Mouse (Mus musculus): ENCODE results near the gene Gzmc. TPM values are rescaled to one million over a fixed set of nuclear protein-coding genes. Genes with fewer than 3 reads are reported as not detected.

The Gzmc gene
- polyA plus RNA-seq, 2 experiments: not detected

- no peak overlapping the region for H3K4me3 ChIP-seq (replicated peaks; ENCODE audit: low read length)
- no peak overlapping the region for H3K9ac ChIP-seq (ENCODE audit: low read depth, low read length, severe bottlenecking)
- H3K4me1 ChIP-seq (ENCODE audit: control insufficient read depth, insufficient read depth, low read length): no peaks in the 10 kb centered on the region
- H3K36me3 ChIP-seq (ENCODE audit: control insufficient read depth, insufficient read depth, low read length): no peaks in the 10 kb centered on the region
- no peak overlapping the region for H3K4me2 ChIP-seq (replicated peaks; ENCODE audit: low read depth, low read length, severe bottlenecking)
- DNase-seq (ENCODE audit: low spot score): no peak
- WGBS: 57% methylated on average over 6 of the region's 6 CpGs
- no peak for TF ChIP-seq POLR2A (IDR thresholded peaks at IDR 0.05; ENCODE audit: borderline replicate concordance, extremely low read depth, insufficient read depth, insufficient read length)
- no peaks in the 10 kb centered on the region for H3K9me3 ChIP-seq (ENCODE audit: control insufficient read depth, low read length)
- no peaks in the 10 kb centered on the region for H3K27me3 ChIP-seq (ENCODE audit: control insufficient read depth, insufficient read depth, low read length)
- no peak for ATAC-seq (ENCODE audit: low FRiP score, low read depth)
- H3K27ac ChIP-seq (replicated peaks; ENCODE audit: low read depth, low read length): no peak overlapping the region
Measured at GRCm38 (mm10) chr14:56186946-56187345, 47.5 kb downstream of the Gzmc start.

DNA sequence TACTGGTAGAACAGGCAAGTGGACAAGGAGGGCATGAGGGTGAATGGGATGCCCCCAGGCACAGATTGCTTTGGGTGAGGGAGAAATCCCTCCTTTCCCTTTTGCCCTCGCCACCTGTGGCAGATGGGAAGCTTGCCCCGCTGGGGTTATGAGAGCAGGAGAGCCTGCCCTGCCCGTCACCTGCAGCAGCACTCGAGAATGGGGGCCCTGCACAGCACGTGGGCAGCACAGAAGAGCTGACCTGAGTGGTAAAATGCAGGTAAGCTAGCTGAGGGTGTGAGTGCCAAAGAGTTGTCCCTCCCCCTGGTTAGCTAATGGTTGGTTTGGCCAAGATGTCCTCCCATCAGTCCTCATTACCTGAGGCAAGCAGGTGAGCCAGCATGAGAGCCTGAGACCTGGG, 47.9 kb downstream of the Gzmc start:
- no peak overlapping the region for H3K4me3 ChIP-seq (replicated peaks; ENCODE audit: low read length)
- H3K9ac ChIP-seq (ENCODE audit: low read depth, low read length, severe bottlenecking): no peak overlapping the region
- no peaks in the 10 kb centered on the region for H3K27me3 ChIP-seq (ENCODE audit: control insufficient read depth, insufficient read depth, low read length)
- no peaks in the 10 kb centered on the region for H3K9me3 ChIP-seq (ENCODE audit: control insufficient read depth, low read length)
- H3K4me2 ChIP-seq (replicated peaks; ENCODE audit: low read depth, low read length, severe bottlenecking): no peak overlapping the region
- ATAC-seq (ENCODE audit: low FRiP score, low read depth) (no peak), DNase-seq (ENCODE audit: low spot score) (no peak)
- H3K36me3 ChIP-seq (ENCODE audit: control insufficient read depth, insufficient read depth, low read length): no peaks in the 10 kb centered on the region
- no peaks in the 10 kb centered on the region for H3K4me1 ChIP-seq (ENCODE audit: control insufficient read depth, insufficient read depth, low read length)
- no peak overlapping the region for H3K27ac ChIP-seq (replicated peaks; ENCODE audit: low read depth, low read length)
- WGBS: 69% methylated on average over 4 of the region's 5 CpGs
- TF ChIP-seq POLR2A (IDR thresholded peaks at IDR 0.05; ENCODE audit: borderline replicate concordance, extremely low read depth, insufficient read depth, insufficient read length): no peak

Other genes starting within 250 kb of the Gzmc start
- gene Mcpt1, start 216.7 kb downstream of the Gzmc start, polyA plus RNA-seq (2012; rRNA removed): 0.48 and 0.49 TPM in 2 replicates
- 0.19 and 0.37 TPM in 2 replicates for gene Mcpt1, start 216.7 kb downstream of the Gzmc start, polyA plus RNA-seq (2014; fragmentation: Nextera tagmentation; extraction: Ambion mirVana)
- not detected in 2 replicates for gene Mcpt9, start 204.2 kb downstream of the Gzmc start, polyA plus RNA-seq (2012; rRNA removed)
- gene Mcpt9, start 204.2 kb downstream of the Gzmc start, polyA plus RNA-seq (2014; fragmentation: Nextera tagmentation; extraction: Ambion mirVana): not detected in 2 replicates
- 0.74 and 0.92 TPM in 2 replicates for gene Mcpt2, start 192.6 kb downstream of the Gzmc start, polyA plus RNA-seq (2012; rRNA removed)
- 0.51 and 0.83 TPM in 2 replicates for gene Mcpt2, start 192.6 kb downstream of the Gzmc start, polyA plus RNA-seq (2014; fragmentation: Nextera tagmentation; extraction: Ambion mirVana)
- gene Mcpt4, start 172.3 kb downstream of the Gzmc start, polyA plus RNA-seq (2012; rRNA removed): 2.0 and 2.4 TPM in 2 replicates
- 1.3 and 2.4 TPM in 2 replicates for gene Mcpt4, start 172.3 kb downstream of the Gzmc start, polyA plus RNA-seq (2014; fragmentation: Nextera tagmentation; extraction: Ambion mirVana)
- 0.78 and 1.5 TPM in 2 replicates for gene Mcpt8, start 149.4 kb downstream of the Gzmc start, polyA plus RNA-seq (2012; rRNA removed)
- gene Mcpt8, start 149.4 kb downstream of the Gzmc start, polyA plus RNA-seq (2014; fragmentation: Nextera tagmentation; extraction: Ambion mirVana): 1.8 and 3.1 TPM in 2 replicates
- gene Ctsg, start 132.1 kb downstream of the Gzmc start, polyA plus RNA-seq (2012; rRNA removed): 0.23 and 0.30 TPM in 2 replicates
- gene Ctsg, start 132.1 kb downstream of the Gzmc start, polyA plus RNA-seq (2014; fragmentation: Nextera tagmentation; extraction: Ambion mirVana): 0.28 and 0.39 TPM in 2 replicates
- gene Gzme, start 114.0 kb downstream of the Gzmc start, polyA plus RNA-seq (2012; rRNA removed): 0.09 and 0.20 TPM in 2 replicates
- 0.28 TPM in 1 of 2 replicates, not detected in the other for gene Gzme, start 114.0 kb downstream of the Gzmc start, polyA plus RNA-seq (2014; fragmentation: Nextera tagmentation; extraction: Ambion mirVana)
- 0.09 and 0.41 TPM in 2 replicates for gene Gzmd, start 102.0 kb downstream of the Gzmc start, polyA plus RNA-seq (2012; rRNA removed)
- gene Gzmd, start 102.0 kb downstream of the Gzmc start, polyA plus RNA-seq (2014; fragmentation: Nextera tagmentation; extraction: Ambion mirVana): not detected in 2 replicates
- 0.14 and 0.28 TPM in 2 replicates for gene Gzmg, start 75.1 kb downstream of the Gzmc start, polyA plus RNA-seq (2012; rRNA removed)
- gene Gzmg, start 75.1 kb downstream of the Gzmc start, polyA plus RNA-seq (2014; fragmentation: Nextera tagmentation; extraction: Ambion mirVana): not detected in 2 replicates
- not detected in 2 replicates for gene Gzmn, start 60.1 kb downstream of the Gzmc start, polyA plus RNA-seq (2012; rRNA removed)
- gene Gzmn, start 60.1 kb downstream of the Gzmc start, polyA plus RNA-seq (2014; fragmentation: Nextera tagmentation; extraction: Ambion mirVana): not detected in 2 replicates
- gene Gzmf, start 23.2 kb downstream of the Gzmc start, polyA plus RNA-seq (2012; rRNA removed): 0.15 and 0.23 TPM in 2 replicates
- not detected in 2 replicates for gene Gzmf, start 23.2 kb downstream of the Gzmc start, polyA plus RNA-seq (2014; fragmentation: Nextera tagmentation; extraction: Ambion mirVana)
- 0.80 and 1.1 TPM in 2 replicates for gene Gzmb, start 27.6 kb upstream of the Gzmc start, polyA plus RNA-seq (2012; rRNA removed)
- 0.55 and 1.8 TPM in 2 replicates for gene Gzmb, start 27.6 kb upstream of the Gzmc start, polyA plus RNA-seq (2014; fragmentation: Nextera tagmentation; extraction: Ambion mirVana)
- gene Atp12a, start 130.4 kb upstream of the Gzmc start, polyA plus RNA-seq (2012; rRNA removed): 1.3 TPM in 2 replicates
- gene Atp12a, start 130.4 kb upstream of the Gzmc start, polyA plus RNA-seq (2014; fragmentation: Nextera tagmentation; extraction: Ambion mirVana): 1.6 and 2.3 TPM in 2 replicates
- gene Rnf17, start 167.9 kb upstream of the Gzmc start, polyA plus RNA-seq (2012; rRNA removed): 0.70 and 1.2 TPM in 2 replicates
- 0.72 and 1.6 TPM in 2 replicates for gene Rnf17, start 167.9 kb upstream of the Gzmc start, polyA plus RNA-seq (2014; fragmentation: Nextera tagmentation; extraction: Ambion mirVana)